Mouse (Mus musculus) G1E-ER4 (cell line): ENCODE data around the gene Itprid2. TPM values are rescaled to one million over a fixed set of nuclear protein-coding genes. Genes with fewer than 3 reads are reported as not detected.

ENCODE experiments used
- GATA1 ChIP-seq: IDR thresholded peaks from one replicate; pipeline ENCODE4 v1.8.0; 2012; ENCODE audit warnings: low read length, inconsistent platforms
- polyA plus RNA-seq: library from polyadenylated mRNA; stranded (reverse); fragments of >175 nt; gene quantifications from 2 replicates; pipeline ENCODE4 v1.2.3, GENCODE M21; 2012

The Itprid2 gene
- 13.6 and 19.7 TPM in 2 replicates for polyA plus RNA-seq

- TF ChIP-seq GATA1 = no peak
These were observed at the start of gene Itprid2 for GRCm38 (mm10) chr2:79634528-79635400. Gene Itprid2, plus strand, starts transcription at chr2:79635352.

GRCm38 (mm10) chr2:79596177-79596576 is 39.0 kb upstream of the Itprid2 start:
- no peak for TF ChIP-seq GATA1

- no peak for TF ChIP-seq GATA1
These were observed 38.1 kb upstream of the Itprid2 start for GRCm38 (mm10) chr2:79597090-79597489.

- peak; percentile 61 for TF ChIP-seq GATA1
These were observed 33.4 kb upstream of the Itprid2 start for GRCm38 (mm10) chr2:79601691-79602116.

GRCm38 (mm10) chr2:79602306-79602705 is 32.8 kb upstream of the Itprid2 start:
- no peak for TF ChIP-seq GATA1

DNA sequence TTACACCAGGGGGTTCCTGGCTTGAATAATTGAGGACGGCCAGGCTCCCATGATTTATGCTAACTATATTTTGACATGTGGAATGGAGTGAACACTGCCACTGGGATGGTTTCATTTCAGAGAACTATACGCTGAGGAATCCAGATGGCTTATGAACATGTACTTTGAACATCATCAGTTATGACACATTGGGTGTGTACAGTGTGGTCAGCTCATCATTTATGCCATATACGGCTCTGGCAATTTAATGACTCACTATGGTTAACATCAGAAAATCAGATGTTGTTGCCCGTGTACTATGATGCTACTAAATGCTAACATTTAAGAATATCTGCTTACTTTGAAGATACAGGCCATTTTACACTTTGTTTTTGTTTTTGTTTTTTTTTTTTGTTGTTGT is 31.8 kb upstream of the Itprid2 start:
- TF ChIP-seq GATA1 = no peak

DNA sequence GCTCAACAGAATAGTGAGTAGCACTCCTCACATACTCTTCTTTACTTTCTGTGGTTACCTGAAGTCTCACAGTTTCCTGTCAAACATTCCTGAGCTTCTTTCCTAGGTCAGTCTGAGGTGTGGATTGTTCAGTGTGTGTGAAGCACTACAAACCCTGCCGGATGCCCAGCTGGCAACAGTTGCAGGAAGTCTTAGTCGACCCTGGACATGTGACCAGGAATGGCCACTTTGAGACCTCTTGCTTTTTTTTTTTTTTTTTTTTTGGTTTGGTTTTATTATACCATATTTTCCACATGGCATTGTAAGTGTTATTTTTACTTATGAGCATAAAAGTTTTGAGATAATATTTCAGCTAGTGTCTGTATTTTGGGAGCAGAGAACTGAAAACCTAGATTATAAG is 29.1 kb upstream of the Itprid2 start:
- no peak for TF ChIP-seq GATA1

DNA sequence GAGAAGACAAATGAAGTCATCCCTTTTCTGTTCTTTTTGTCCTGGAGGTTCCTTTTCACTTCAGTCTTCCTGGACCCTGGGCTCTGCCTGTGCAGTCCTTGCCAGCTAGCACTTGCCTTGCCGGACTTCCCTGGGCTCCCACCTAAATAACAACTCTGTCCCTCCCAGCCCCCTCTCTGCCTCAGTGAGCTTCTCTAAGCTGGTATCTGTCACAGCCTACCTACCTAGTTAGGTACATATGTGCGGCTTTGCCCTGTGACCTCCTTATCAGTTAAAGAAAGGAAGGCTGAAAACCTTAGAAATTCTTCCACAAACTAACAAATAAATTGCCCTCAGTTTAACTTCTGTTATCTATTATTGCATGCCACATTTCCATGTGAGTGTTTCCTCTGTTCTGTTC is 28.0 kb upstream of the Itprid2 start:
- TF ChIP-seq GATA1 = no peak

DNA sequence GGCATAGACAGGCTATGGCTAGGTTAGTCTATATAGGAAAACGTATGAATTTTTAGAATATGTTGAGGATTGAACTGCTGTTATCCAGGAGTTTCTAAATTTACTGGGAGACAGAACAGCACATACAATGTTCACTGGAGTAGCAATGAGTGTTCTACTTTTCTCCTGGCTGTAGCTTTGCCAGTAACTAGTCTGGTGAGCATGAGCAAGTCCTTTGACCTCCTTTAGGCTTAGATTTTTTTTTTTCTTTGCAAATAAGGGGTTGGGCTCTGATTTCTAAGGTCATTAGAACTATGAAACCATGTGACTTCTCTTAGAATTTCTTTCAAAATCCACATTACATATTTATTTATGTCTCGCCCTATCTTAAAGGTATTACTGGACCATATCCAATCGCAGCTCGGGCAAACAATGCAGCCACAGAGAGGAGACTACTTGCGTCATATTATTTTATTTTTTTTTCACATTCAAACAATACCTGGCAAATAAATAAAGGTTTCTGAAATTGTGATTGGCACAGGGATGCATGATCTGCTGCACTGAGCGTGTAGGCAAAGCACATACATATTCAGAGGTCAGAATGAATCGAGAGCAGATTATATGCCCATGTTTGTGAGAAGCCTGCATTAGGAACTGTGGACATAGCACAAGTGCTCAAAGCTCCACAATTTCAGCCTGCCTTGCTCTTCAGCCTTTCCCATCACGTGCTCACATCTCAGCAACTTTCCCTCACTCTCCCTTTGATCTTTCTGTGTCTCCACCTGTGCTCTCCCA is 26.7 kb upstream of the Itprid2 start:
- no peak for TF ChIP-seq GATA1

- TF ChIP-seq GATA1 = no peak
These were observed 24.3 kb upstream of the Itprid2 start for GRCm38 (mm10) chr2:79610894-79611293.

DNA sequence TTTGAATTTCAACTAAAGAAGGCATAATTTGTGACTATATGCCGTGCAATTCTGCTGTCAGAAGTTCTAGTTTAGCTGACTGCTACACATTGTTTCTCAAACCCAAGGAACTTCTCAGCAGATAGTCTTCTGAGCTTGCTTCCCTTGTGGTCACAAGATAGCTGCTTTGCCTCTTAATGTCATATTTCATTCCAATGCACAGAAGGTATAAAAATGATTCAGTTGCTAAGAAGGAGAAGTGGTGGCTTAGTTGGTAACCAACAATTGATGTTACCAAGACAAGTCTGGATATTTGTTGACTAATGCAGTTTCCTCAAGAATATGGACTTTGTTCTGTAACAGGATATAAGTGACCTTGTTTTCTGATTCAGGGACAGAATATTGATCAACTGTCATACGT is 17.0 kb upstream of the Itprid2 start:
- no peak for TF ChIP-seq GATA1

- TF ChIP-seq GATA1 = no peak
These were observed 16.3 kb upstream of the Itprid2 start for GRCm38 (mm10) chr2:79618614-79619568.

- no peak for TF ChIP-seq GATA1
These were observed 11.9 kb upstream of the Itprid2 start for GRCm38 (mm10) chr2:79623256-79623655.

GRCm38 (mm10) chr2:79627624-79628023 is 7.5 kb upstream of the Itprid2 start:
- TF ChIP-seq GATA1 = no peak

GRCm38 (mm10) chr2:79630231-79630630 is 4.9 kb upstream of the Itprid2 start:
- TF ChIP-seq GATA1 = no peak
